Mouse (Mus musculus) myocyte (in vitro differentiated cells): Measurements from ENCODE around the gene Jun. TPM values are rescaled to one million over a fixed set of nuclear protein-coding genes. Genes with fewer than 3 reads are reported as not detected.

ENCODE experiments used
- H3K27me3 ChIP-seq: one replicate; pipeline ENCODE4 v1.6.1; 2011; ENCODE audit not compliant: control insufficient read depth, insufficient read depth, insufficient read length
- H3K36me3 ChIP-seq: one replicate; pipeline ENCODE4 v1.6.1; 2011; ENCODE audit not compliant: control insufficient read depth, insufficient read depth
- H3K4me2 ChIP-seq: one replicate; pipeline ENCODE4 v1.6.1; 2011; ENCODE audit warnings: low read depth, control low read depth
- H3K4me3 ChIP-seq: one replicate; pipeline ENCODE4 v1.5.1; 2011; ENCODE audit warnings: mild to moderate bottlenecking, control low read depth, moderate library complexity
- H3K79me2 ChIP-seq: one replicate; pipeline ENCODE4 v1.6.1; 2011; ENCODE audit not compliant: control insufficient read depth, insufficient read depth
- H3ac ChIP-seq: one replicate; pipeline ENCODE4 v1.6.1; 2011; ENCODE audit not compliant: control insufficient read depth, insufficient read length
- CEBPB ChIP-seq: IDR thresholded peaks from 2 replicates; pipeline ENCODE4 v1.6.1; 2011; ENCODE audit warnings: mild to moderate bottlenecking, moderate library complexity; ENCODE audit not compliant: poor library complexity, insufficient read depth, severe bottlenecking
- E2F4 ChIP-seq: IDR thresholded peaks from one replicate; pipeline ENCODE4 v1.6.1; 2011; ENCODE audit warnings: mild to moderate bottlenecking, control low read depth, moderate library complexity; ENCODE audit not compliant: insufficient read depth
- MAX ChIP-seq: IDR thresholded peaks from one replicate; pipeline ENCODE4 v1.6.1; 2011; ENCODE audit warnings: low read depth, mild to moderate bottlenecking, control low read depth
- MYOD1 ChIP-seq, 3 experiments: IDR thresholded peaks; one replicate each; pipeline ENCODE4 v1.6.1; 2011; ENCODE audit warnings: control low read depth in 2 of 3, low read depth in 2 of 3, mild to moderate bottlenecking in 2 of 3, moderate library complexity in 1 of 3; ENCODE audit not compliant: insufficient read length in 2 of 3, control insufficient read depth in 1 of 3
- MYOG ChIP-seq, 3 experiments: IDR thresholded peaks; one replicate each; pipeline ENCODE4 v1.6.1; 2011; ENCODE audit warnings: control low read depth in 2 of 3, low read depth in 2 of 3, mild to moderate bottlenecking in 2 of 3; ENCODE audit not compliant: insufficient read length in 2 of 3, control insufficient read depth in 1 of 3, insufficient read depth in 1 of 3
- POLR2A ChIP-seq: IDR thresholded peaks from one replicate; pipeline ENCODE4 v1.6.1; 2011; ENCODE audit warnings: low read depth, mild to moderate bottlenecking, control low read depth, moderate library complexity; ENCODE audit not compliant: insufficient read length
- POLR2AphosphoS2 ChIP-seq: IDR thresholded peaks from one replicate; pipeline ENCODE4 v1.6.1; 2011; ENCODE audit warnings: low read depth, control low read depth; ENCODE audit not compliant: insufficient read length
- REST ChIP-seq: IDR thresholded peaks from one replicate; pipeline ENCODE4 v1.6.1; 2011; ENCODE audit warnings: mild to moderate bottlenecking, control low read depth, moderate library complexity; ENCODE audit not compliant: insufficient read depth, insufficient read length
- SRF ChIP-seq: IDR thresholded peaks from one replicate; pipeline ENCODE4 v1.6.1; 2011; ENCODE audit warnings: low read depth; ENCODE audit not compliant: control insufficient read depth, insufficient read length
- TCF12 ChIP-seq: IDR thresholded peaks from one replicate; pipeline ENCODE4 v1.6.1; 2011; ENCODE audit warnings: mild to moderate bottlenecking, control low read depth; ENCODE audit not compliant: poor library complexity, insufficient read depth, severe bottlenecking
- TCF3 ChIP-seq: IDR thresholded peaks from one replicate; pipeline ENCODE4 v1.6.1; 2011; ENCODE audit warnings: low read depth, control low read depth; ENCODE audit not compliant: insufficient read length
- USF1 ChIP-seq: IDR thresholded peaks from one replicate; pipeline ENCODE4 v1.6.1; 2011; ENCODE audit warnings: low read depth, mild to moderate bottlenecking, control low read depth, moderate library complexity
- polyA plus RNA-seq: library from polyadenylated mRNA; unstranded; fragments of >200 nt; fragmentation: generic; extraction: Trizol; gene quantifications from one replicate; pipeline ENCODE4 v1.2.1, GENCODE M21; 2012; ENCODE audit warnings: missing spikeins

The Jun gene
- polyA plus RNA-seq, 1 experiment: 51.3 TPM

DNA sequence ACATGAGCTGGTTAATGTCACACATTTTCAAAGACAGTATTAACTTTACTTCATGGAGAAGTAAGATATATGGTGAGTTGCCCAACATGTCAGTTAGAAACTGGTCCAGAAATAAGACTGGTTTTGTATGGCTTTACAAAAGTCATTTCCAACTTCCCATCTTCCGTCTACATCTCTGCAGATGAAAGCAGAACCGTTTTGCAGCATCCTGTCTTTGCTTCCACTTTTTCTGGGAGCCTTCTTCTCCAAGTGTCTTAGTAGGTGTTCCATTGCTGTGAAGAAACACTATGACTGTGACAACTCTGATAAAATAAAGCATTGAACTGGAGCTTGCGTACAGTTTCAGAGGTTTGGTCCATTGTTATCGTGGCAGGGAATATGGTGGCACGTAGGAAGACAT, 37.0 kb upstream of the Jun start:
- Histone ChIP-seq H3ac (no peak overlapping the region), H3K27me3 (no peaks in the 10 kb centered on the region), H3K4me2 (no peak overlapping the region), H3K4me3 (no peak overlapping the region), H3K36me3 (no peaks in the 10 kb centered on the region), H3K79me2 (no peaks in the 10 kb centered on the region)
- no peak for TF ChIP-seq USF1
- TF ChIP-seq TCF3: no peak
- TF ChIP-seq REST: no peak
- no peak for TF ChIP-seq POLR2A

DNA sequence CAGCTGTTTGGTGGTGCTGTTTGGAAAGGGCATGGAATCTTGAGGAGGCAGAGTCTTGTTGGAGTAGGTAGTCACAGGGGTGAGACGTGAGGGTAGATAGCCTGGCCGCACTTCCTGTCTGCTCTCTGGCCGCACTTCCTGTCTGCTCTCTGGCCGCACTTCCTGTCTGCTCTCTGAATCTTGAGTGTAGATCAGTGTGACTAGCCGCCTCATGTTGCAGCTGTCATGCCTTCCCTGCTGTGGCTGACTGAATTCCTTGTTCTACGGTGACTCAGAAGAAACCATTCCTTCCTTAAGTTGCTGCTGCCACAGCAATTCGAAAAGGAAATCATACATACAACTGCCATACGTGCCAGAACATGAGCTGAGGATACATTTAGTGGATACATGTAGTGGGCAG, 31.9 kb upstream of the Jun start:
- Histone ChIP-seq H3K36me3 (no peaks in the 10 kb centered on the region), H3K79me2 (no peaks in the 10 kb centered on the region), H3K4me3 (no peak overlapping the region), H3ac (no peak overlapping the region), H3K4me2 (no peak overlapping the region), H3K27me3 (no peaks in the 10 kb centered on the region)
- TF ChIP-seq TCF12 (no peak), MYOG (IDR thresholded peaks at IDR 0.05; ENCODE audit: control insufficient read depth in 1 of 3, insufficient read depth in 1 of 3, insufficient read length in 2 of 3, low read depth in 2 of 3) (peak in 1 of 3 experiments; percentile 27), MYOD1 (IDR thresholded peaks at IDR 0.05; ENCODE audit: control insufficient read depth in 1 of 3, insufficient read length in 2 of 3, low read depth in 2 of 3) (peak in 2 of 3 experiments; percentile 76 to 78)

DNA sequence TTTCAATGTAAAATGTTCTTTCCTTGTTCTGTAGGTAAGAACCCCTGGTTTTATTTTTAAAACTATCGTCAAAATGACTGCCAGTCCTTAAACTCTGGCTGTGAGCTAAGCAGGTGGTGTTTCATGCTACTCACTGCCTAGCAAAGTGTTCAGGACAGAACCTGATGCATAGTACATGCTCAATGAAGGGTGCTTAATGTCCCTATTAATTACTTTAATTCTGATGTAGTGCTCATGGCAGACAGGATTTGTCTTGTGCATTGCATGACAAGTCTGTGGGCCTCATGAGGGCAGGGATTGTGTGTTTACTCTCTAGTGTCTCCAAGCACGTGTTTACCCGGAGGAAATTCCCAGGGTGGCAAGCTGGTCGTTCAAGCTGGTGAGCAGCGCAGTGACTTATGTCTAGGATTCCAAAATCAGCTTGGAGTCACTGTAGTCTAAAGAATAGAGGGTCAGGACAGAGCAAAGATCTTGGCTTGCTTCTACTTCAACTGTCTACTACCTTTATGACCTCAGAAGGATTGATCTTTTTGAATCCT, 31.2 kb upstream of the Jun start:
- Histone ChIP-seq H3K27me3 (no peaks in the 10 kb centered on the region), H3K4me2 (no peak overlapping the region), H3K4me3 (no peak overlapping the region), H3ac (no peak overlapping the region), H3K79me2 (no peaks in the 10 kb centered on the region), H3K36me3 (no peaks in the 10 kb centered on the region)
- TF ChIP-seq CEBPB: no peak
- no peak for TF ChIP-seq E2F4
- TF ChIP-seq USF1: no peak
- no peak for TF ChIP-seq POLR2A
- no peak for TF ChIP-seq MYOD1 (IDR thresholded peaks at IDR 0.05; ENCODE audit: control insufficient read depth in 1 of 3, insufficient read length in 2 of 3, low read depth in 2 of 3)
- TF ChIP-seq MYOG (IDR thresholded peaks at IDR 0.05; ENCODE audit: control insufficient read depth in 1 of 3, insufficient read depth in 1 of 3, insufficient read length in 2 of 3, low read depth in 2 of 3): no peak
- TF ChIP-seq SRF: no peak
- TF ChIP-seq TCF3: no peak
- TF ChIP-seq REST: no peak
- TF ChIP-seq MAX: no peak
- TF ChIP-seq TCF12: no peak
- TF ChIP-seq POLR2AphosphoS2: no peak

DNA sequence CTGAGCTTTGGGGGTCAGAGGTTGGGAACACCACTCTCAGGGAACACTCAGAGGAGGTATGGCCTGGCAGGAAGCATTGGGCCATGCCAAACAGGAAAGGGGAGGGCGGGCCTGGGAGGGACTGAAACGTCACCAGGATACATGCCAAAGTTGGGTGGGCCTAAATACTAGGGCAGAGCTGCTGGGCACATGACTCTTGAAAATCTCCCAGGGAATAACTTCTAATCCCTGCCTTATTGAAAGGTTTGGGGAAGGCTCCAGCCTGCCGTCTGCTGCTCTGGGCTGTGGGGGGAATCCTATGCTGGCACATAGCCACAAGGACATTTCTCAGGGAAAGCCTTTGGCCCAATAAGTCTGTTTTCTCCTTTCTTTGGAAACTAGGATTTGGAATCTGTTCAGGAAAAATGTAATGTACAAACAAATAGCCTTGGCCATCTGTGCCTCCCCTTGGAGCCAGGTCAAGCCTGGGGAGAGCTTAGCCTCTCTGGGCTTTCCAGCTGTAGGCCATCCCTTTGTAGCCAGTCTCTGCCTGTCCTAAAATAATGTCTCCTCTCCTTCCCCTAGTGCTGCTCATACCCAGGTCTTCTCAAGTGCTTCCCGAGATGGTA, 30.6 kb upstream of the Jun start:
- Histone ChIP-seq H3K79me2 (no peaks in the 10 kb centered on the region), H3K4me2 (no peak overlapping the region), H3ac (no peak overlapping the region), H3K27me3 (no peaks in the 10 kb centered on the region), H3K4me3 (no peak overlapping the region), H3K36me3 (no peaks in the 10 kb centered on the region)
- TF ChIP-seq CEBPB: no peak
- no peak for TF ChIP-seq USF1
- no peak for TF ChIP-seq SRF
- TF ChIP-seq MYOG (IDR thresholded peaks at IDR 0.05; ENCODE audit: control insufficient read depth in 1 of 3, insufficient read depth in 1 of 3, insufficient read length in 2 of 3, low read depth in 2 of 3): no peak
- no peak for TF ChIP-seq TCF12
- no peak for TF ChIP-seq POLR2AphosphoS2
- TF ChIP-seq TCF3: no peak
- no peak for TF ChIP-seq MYOD1 (IDR thresholded peaks at IDR 0.05; ENCODE audit: control insufficient read depth in 1 of 3, insufficient read length in 2 of 3, low read depth in 2 of 3)
- TF ChIP-seq E2F4: no peak
- no peak for TF ChIP-seq POLR2A
- TF ChIP-seq REST: no peak
- TF ChIP-seq MAX: no peak

DNA sequence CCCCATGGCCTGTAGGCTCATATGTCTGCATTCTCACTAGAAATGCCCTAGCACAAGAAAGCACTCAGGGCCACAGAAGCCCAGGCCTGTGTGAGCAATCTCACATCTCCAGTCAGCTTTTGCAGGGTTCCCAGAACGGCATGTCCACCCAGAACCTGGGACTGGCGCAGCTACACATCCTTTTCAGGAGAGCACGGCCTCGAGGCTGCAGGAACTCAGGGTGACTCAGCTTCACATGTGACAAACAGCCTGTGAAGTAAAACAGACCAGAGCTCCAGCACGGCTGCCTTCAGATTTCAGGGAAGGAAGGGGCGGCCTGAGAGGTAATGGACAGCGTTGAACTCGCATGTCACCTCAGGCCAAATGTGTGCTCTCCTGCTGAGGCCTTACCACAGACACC, 29.6 kb upstream of the Jun start:
- Histone ChIP-seq H3K4me2 (no peak overlapping the region), H3K27me3 (no peaks in the 10 kb centered on the region), H3K79me2 (no peaks in the 10 kb centered on the region), H3K4me3 (no peak overlapping the region), H3ac (no peak overlapping the region), H3K36me3 (no peaks in the 10 kb centered on the region)
- TF ChIP-seq TCF12 (no peak), CEBPB (no peak), TCF3 (no peak), MYOD1 (IDR thresholded peaks at IDR 0.05; ENCODE audit: control insufficient read depth in 1 of 3, insufficient read length in 2 of 3, low read depth in 2 of 3) (no peak), MAX (no peak)
